Mouse (Mus musculus): ENCODE results near the gene Tm7sf2.

- TF ChIP-seq CTCF (IDR thresholded peaks at IDR 0.05; ENCODE audit: borderline replicate concordance, extremely low read depth, insufficient read depth, insufficient read length) (no peak), POLR2A (IDR thresholded peaks at IDR 0.05; ENCODE audit: borderline replicate concordance, extremely low read depth, insufficient read depth, insufficient read length, poor library complexity, severe bottlenecking) (no peak)
Observed at GRCm38 (mm10) chr19:6117346-6117985, 49.3 kb upstream of the Tm7sf2 start.

All from brain, embryonic 14.5 days (tissue).